Mouse (Mus musculus) intestine, postnatal 0 days (tissue): Measurements from ENCODE around the gene Mettl24. TPM values are rescaled to one million over a fixed set of nuclear protein-coding genes. Genes with fewer than 3 reads are reported as not detected.
"Not testable (repeated sequence)": the region's sequence is repeated elsewhere in the genome, so short reads cannot be mapped to it uniquely, and the experiment has no call there.

Experiments
- ATAC-seq: fragments of 200-750 bp; cut with Nextera tagmentation; 2 replicates; pipeline ENCODE4 v1.8.0; 2017; ENCODE audit warnings: mild to moderate bottlenecking, moderate TSS enrichment, moderate library complexity
- H3K27ac ChIP-seq: fragments of 300-500 bp; sonication (generic); 2 replicates; pipeline ENCODE4 v1.5.1; 2014; ENCODE audit warnings: mild to moderate bottlenecking, low read depth, low read length, moderate library complexity
- H3K27me3 ChIP-seq: fragments of 300-500 bp; sonication (generic); replicated peaks from 2 replicates; pipeline ENCODE4 v1.6.1; 2014; ENCODE audit warnings: low read length, mixed read lengths; ENCODE audit not compliant: control insufficient read depth, insufficient read depth
- H3K36me3 ChIP-seq: fragments of 300-500 bp; sonication (generic); 2 replicates; pipeline ENCODE4 v1.6.1; 2014; ENCODE audit warnings: mild to moderate bottlenecking, moderate library complexity; ENCODE audit not compliant: control insufficient read depth, insufficient read depth
- H3K4me1 ChIP-seq: fragments of 300-500 bp; sonication (generic); replicated peaks from 2 replicates; pipeline ENCODE4 v1.6.1; 2014; ENCODE audit warnings: antibody characterized with exemption, low read length, mixed read lengths; ENCODE audit not compliant: control insufficient read depth, insufficient read depth
- H3K4me2 ChIP-seq: fragments of 300-500 bp; sonication (generic); replicated peaks from 2 replicates; pipeline ENCODE4 v1.6.1; 2014; ENCODE audit warnings: low read depth, mild to moderate bottlenecking, moderate library complexity
- H3K4me3 ChIP-seq: fragments of 300-500 bp; sonication (generic); 2 replicates; pipeline ENCODE4 v1.5.1; 2014; ENCODE audit warnings: low read depth, low read length
- H3K9ac ChIP-seq: fragments of 300-500 bp; sonication (generic); 2 replicates; pipeline ENCODE4 v1.6.1; 2014; ENCODE audit warnings: mild to moderate bottlenecking, low read depth, low read length
- H3K9me3 ChIP-seq: fragments of 300-500 bp; sonication (generic); 2 replicates; pipeline ENCODE4 v1.6.1; 2016; ENCODE audit warnings: mixed run types; ENCODE audit not compliant: control insufficient read depth
- CTCF ChIP-seq: sonication (generic); IDR thresholded peaks from 2 replicates; pipeline ENCODE4 v1.5.1; 2016; ENCODE audit warnings: low read depth, mild to moderate bottlenecking, control low read depth, antibody characterized with exemption, moderate library complexity
- WGBS: fragments of 180-500 bp; shearing (Covaris S2); extraction: QIAGEN DNeasy Blood & Tissue Kit; methylation state at CpG from one replicate; pipeline ENCODE4 v1.1.7; 2014; 5-methylcytosine and 5-hydroxymethylcytosine counted together
- polyA plus RNA-seq: library from polyadenylated mRNA; unstranded; fragments of >200 nt; fragmentation: Nextera tagmentation; extraction: Ambion mirVana; gene quantifications from 2 replicates; pipeline ENCODE4 v1.2.1, GENCODE M21; 2015

Mettl24 gene
- polyA plus RNA-seq, 1 experiment from 2014 or later: 1.7 TPM

DNA sequence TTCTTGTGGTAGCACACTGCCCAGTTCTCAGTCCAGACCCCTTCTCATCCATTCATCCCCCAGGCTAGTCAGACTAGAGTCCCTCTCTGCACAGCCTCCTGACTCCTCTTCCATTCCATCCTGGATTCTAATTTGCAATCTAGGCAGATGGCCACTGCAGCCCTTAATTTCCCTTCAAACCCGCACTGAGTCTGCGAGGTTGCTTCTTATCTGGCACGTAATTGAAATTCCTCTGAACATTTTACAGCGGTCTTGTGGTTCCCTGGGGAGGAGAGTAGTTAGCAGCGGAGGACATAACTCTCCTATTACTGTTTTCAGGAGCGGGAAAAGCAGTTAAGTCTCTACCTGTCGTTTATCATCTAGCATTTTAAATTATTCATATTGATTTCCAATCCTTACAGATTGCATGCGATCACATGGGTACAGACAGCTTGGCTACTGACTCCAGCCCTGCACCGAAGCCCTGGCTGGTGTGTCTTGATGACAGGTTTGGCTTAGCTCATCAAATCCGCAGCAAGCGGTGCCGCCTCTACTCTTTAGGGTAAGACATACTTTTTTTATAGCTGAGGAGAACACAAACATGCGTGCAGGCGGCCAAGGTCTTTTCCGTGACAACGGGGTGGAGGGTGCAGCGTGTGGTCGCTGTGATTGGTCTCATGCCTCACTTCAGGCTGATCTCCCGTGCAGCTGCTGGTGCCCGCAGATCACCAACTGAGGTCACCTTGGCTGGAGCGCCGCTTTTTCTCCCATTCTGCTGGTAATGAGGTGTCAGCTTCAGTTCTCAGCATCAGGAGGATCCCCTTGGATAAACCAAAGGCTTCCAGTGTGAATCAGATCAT lies 54.4 kb downstream of the Mettl24 start:
- Histone ChIP-seq H3K27ac (no peak overlapping the region), H3K9ac (no peak overlapping the region), H3K9me3 (no peaks in the 10 kb centered on the region), H3K36me3 (no peaks in the 10 kb centered on the region), H3K4me2 (peak overlapping the region; percentile 25; the same call in 1 of the 2 replicates), H3K4me1 (no peaks in the 10 kb centered on the region), H3K4me3 (no peak overlapping the region), H3K27me3 (no peaks in the 10 kb centered on the region)
- ATAC-seq: no peak
- no peak for TF ChIP-seq CTCF
- 36% methylated on average over 22 of the region's 22 CpGs for WGBS

DNA sequence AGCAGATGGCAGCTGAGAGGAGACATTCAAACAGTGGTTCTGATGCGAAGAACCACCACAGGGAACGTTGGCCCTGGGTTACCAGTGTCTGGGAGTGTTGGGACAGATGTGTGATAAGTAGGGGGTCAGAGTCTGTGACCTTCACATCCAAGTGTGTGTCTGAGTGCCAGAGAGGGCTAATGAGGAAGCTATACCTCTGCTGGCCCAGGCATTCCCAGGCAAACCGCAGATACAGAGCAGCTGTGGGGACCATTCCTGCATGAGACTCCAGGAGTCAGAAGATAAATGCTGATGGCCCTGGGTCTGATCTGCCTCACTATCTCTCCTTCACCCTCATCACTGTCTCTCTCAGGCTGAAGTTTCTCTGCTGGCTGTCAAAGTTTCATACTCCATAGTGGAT lies 57.6 kb downstream of the Mettl24 start:
- WGBS: 51% methylated on average over 3 of the region's 3 CpGs
- Histone ChIP-seq H3K4me2 (no peak overlapping the region), H3K4me3 (no peak overlapping the region), H3K9ac (no peak overlapping the region), H3K36me3 (no peaks in the 10 kb centered on the region), H3K27me3 (no peaks in the 10 kb centered on the region), H3K9me3 (no peaks in the 10 kb centered on the region), H3K27ac (no peak overlapping the region), H3K4me1 (no peaks in the 10 kb centered on the region)
- TF ChIP-seq CTCF: no peak
- no peak for ATAC-seq

DNA sequence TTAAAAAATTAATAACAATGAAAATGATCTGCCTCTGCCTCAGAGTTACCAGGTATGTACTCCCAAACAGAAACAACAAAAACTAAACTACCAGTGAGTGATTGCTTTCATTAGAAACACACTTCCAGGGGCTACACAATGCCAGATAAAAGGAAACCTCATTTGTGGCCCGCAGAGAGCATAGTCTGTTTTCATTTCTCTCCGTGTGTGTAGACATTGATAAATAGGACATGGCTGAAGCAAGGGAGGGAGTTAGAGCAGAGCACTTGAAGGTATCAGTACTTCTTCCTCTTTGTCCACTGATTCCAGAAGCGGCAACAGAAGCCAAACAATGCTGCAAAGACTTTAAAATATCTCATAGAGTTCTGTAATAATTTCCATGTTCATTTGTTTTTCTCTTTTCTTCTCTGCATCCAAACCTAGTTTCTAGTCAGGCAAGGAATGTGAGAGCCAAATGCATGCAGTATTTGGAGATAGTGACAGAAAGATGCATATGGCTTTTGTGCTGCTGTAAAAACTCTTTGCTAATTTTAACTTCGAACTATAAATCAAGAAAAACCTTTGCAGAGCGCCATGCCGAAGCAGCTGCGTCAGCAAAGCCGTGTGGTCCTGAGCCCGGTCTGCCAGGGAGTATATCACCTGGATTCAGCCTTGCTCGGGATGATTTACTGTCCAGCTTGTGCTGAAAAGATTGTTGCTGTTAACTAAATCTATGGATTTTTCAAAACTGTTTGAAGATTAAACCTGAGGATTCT lies 67.4 kb downstream of the Mettl24 start:
- no peak for TF ChIP-seq CTCF
- H3K27ac ChIP-seq: no peak overlapping the region
- H3K27me3 ChIP-seq: no peaks in the 10 kb centered on the region
- ATAC-seq: no peak
- H3K4me1 ChIP-seq: no peaks in the 10 kb centered on the region
- H3K36me3 ChIP-seq: no peaks in the 10 kb centered on the region
- H3K4me3 ChIP-seq: no peak overlapping the region
- H3K4me2 ChIP-seq: no peak overlapping the region; the same call in 1 of the 2 replicates
- WGBS: 43% methylated on average over 10 of the region's 10 CpGs
- H3K9ac ChIP-seq: no peak overlapping the region
- H3K9me3 ChIP-seq: no peaks in the 10 kb centered on the region

DNA sequence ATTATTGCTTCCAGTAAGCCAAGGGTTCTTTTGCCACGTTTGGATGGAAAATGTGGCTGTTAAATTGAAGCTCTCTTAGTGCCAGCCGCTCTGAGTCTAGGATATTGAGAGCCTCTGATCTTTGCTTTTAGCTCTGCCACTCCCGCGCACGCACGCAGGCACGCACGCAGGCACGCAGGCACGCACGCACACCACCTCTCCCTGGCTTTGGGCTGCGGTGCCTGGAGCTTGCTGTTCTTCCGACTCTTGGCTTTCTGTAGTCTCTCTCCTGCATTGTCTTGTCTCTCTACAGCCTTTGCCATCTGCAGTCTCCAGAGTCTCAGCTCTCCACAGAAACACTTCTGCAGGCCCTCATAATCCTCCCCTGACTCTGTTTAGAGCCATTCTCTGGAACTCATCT lies 68.1 kb downstream of the Mettl24 start:
- Histone ChIP-seq H3K9me3 (no peaks in the 10 kb centered on the region), H3K27me3 (no peaks in the 10 kb centered on the region), H3K4me3 (no peak overlapping the region), H3K4me2 (no peak overlapping the region; the same call in 1 of the 2 replicates), H3K36me3 (no peaks in the 10 kb centered on the region), H3K4me1 (no peaks in the 10 kb centered on the region), H3K27ac (no peak overlapping the region), H3K9ac (no peak overlapping the region)
- WGBS: 72% methylated on average over 13 of the region's 13 CpGs
- no peak for ATAC-seq
- TF ChIP-seq CTCF: no peak

DNA sequence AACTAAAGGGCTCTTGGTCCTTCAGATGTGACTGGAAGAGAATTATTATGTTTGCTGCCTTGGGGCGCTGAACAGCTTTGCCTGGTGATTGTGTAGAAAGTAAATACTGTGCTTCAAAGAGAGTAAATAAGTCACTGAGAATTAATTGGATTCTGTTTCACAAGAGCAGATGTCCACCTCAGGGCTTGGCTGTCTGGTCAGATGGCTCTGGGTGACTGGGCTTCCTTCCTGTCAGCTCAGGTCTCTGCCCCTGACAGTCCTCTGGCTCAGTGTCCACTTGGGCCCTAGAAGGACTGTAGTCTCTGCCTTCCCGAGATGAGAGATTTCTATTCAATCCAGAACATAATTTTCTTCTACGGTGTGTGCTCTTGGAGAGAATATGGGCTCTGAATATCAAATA lies 70.0 kb downstream of the Mettl24 start:
- ATAC-seq: no peak
- H3K27ac ChIP-seq: no peak overlapping the region
- no peaks in the 10 kb centered on the region for H3K4me1 ChIP-seq
- H3K9me3 ChIP-seq: no peaks in the 10 kb centered on the region
- H3K4me2 ChIP-seq: no peak overlapping the region
- no peak overlapping the region for H3K9ac ChIP-seq
- H3K36me3 ChIP-seq: no peaks in the 10 kb centered on the region
- no peaks in the 10 kb centered on the region for H3K27me3 ChIP-seq
- H3K4me3 ChIP-seq: no peak overlapping the region
- WGBS: 48% methylated on average over 3 of the region's 3 CpGs
- TF ChIP-seq CTCF: no peak

DNA sequence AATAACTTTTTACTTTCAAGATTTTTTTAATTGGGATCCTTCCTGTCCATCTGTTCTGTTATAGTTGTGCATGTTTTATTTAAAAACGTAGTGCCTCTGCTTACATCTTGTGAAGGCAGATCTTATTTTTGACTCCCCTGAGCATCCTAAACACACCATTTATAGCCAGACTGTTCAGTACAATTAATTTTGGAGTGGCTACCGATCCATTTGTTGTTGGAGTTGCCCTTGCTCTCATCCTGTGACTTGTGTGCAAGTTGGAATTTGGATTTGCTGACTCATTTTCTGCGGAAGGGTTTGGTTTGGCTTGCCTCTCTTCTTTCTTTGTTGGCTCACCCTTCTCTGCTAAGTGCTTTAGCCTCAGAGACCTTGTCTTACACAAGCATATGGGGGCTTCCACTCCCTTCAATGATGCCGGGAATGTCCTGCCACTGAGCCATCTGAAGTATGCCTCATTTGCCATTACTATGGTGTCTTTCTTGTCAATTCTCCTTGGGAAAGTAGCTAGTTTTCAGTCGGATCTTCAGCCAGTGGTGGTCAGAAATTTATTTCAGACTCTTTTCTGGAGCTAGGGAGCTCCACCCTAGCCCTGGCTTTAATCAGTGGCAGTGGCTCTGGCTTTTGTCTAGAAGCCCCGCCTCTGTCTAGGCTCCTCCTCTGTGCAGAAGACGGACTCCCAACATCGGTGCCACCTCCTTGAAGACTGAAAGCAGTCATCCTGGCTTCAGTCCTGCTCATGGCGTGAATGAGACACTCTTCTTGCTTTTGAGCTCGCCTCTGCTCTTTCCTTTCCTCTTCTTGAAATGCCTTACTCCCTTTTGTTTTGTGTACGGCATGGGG lies 75.3 kb downstream of the Mettl24 start:
- TF ChIP-seq CTCF: no peak
- no peaks in the 10 kb centered on the region for H3K36me3 ChIP-seq
- no peaks in the 10 kb centered on the region for H3K4me1 ChIP-seq
- 62% methylated on average over 11 of the region's 11 CpGs for WGBS
- H3K9ac ChIP-seq: no peak overlapping the region
- no peaks in the 10 kb centered on the region for H3K9me3 ChIP-seq
- no peak overlapping the region for H3K27ac ChIP-seq
- no peaks in the 10 kb centered on the region for H3K27me3 ChIP-seq
- no peak overlapping the region for H3K4me2 ChIP-seq
- no peak overlapping the region for H3K4me3 ChIP-seq
- ATAC-seq: no peak

DNA sequence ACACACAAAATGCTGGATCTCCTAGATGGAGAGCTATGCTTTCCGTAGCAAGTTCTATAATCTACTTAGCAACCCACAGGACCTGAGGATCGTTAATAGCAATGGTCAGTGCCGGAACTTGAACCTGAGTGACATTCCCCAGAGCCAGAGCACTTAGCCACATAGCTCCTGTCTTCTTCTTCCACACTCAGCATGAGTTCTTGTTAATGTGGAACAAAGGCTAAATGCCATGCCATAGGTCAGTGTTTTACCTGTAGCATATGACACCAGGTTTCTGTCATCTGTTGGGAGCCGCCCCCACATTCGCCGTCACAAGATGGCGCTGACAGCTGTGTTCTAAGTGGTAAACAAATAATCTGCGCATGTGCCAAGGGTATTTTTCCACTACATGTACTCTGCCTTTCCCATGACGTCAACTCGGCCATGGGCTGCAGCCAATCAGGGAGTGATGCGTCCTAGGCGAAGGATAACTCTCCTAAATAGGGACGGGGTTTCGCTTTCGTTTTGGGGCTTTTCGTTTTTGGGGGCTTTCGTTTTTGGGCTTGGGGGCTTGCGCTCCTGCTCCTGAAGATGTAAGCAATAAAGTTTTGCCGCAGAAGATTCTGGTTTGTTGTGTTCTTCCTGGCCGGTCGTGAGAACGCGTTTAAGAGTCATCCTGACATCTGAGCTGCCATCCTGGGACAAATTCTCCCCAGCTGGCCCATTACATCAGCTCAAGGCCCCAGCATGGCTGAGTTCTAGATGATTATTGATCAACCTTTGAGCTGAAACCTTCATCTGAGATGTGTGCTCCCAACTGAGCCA lies 76.5 kb downstream of the Mettl24 start:
- not testable (repeated sequence) for H3K4me1 ChIP-seq, ATAC-seq, H3K27me3 ChIP-seq, H3K9me3 ChIP-seq, H3K4me3 ChIP-seq, H3K27ac ChIP-seq, H3K4me2 ChIP-seq, H3K9ac ChIP-seq, H3K36me3 ChIP-seq
- WGBS: 97% methylated on average over 21 of the region's 23 CpGs
